8 mouse cellular contexts compared by ENCODE assay signal in the genomic region with DNA sequence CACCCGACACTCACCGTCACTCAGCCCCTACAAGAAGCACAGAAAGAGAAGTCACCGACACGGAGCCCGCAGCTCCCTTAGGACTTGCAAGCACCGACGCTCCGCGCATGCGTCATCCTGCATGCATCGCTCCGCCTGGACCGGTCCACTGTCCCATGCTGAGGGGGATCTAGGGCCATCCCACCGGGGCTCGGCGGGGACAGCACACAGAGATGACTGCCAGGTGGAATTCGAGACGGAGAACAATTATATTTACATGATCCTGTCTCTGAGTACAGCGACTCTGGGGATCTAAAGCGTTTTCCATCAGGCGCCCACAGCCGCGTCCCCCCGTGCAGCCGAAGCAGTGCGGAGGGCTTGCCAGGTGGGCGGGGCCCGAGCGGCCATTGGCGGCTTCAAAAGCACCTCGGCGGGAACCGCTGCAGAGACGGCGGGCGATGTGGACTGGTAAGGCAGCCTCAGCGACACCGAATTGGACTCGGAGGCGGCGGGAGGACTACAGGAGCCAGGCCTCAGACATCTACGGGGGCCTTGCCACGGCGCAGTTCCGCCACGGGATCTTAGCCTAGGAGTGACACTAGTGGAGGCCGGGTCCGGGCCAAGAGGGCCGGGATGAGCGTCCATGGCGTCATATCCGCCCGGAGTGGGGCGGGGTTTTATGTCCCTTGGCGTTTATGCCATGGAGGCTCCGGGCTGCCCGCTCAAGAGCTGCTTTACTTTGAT. TPM values are rescaled to one million over a fixed set of nuclear protein-coding genes. Genes with fewer than 3 reads are reported as not detected.
DNase-seq lines count a peak whose midpoint lies in the region; ATAC-seq and TF ChIP-seq lines count a peak whose summit lies in the region.

A gene (minus strand): TSS at position 119 of the 723 bp plus-strand sequence.
A gene (plus strand): TSS at position 394 of the 723 bp plus-strand sequence.

- peak within 1 kb of the TSS; percentile 91 for H3K27ac ChIP-seq in bone marrow, adult 2 months (ENCODE audit: control insufficient read depth, insufficient read depth, low read depth, low read length, poor library complexity)
- H3K27ac ChIP-seq in embryonic facial prominence, embryonic 15.5 days (replicated peaks): peak within 1 kb of the TSS; percentile 90
- peak within 1 kb of the TSS; percentile 64 for H3K27ac ChIP-seq in limb, embryonic 14.5 days (replicated peaks; ENCODE audit: low read depth, low read length)
- H3K27ac ChIP-seq in midbrain, postnatal 0 days (ENCODE audit: low read depth, low read length): peak within 1 kb of the TSS; percentile 72; the same call in 1 of the 2 replicates

- H3K4me2 ChIP-seq in embryonic facial prominence, embryonic 15.5 days (replicated peaks): peak within 1 kb of the TSS; percentile 67
- H3K4me2 ChIP-seq in limb, embryonic 14.5 days (replicated peaks; ENCODE audit: low read depth, low read length, severe bottlenecking): peak within 1 kb of the TSS; percentile 73
- H3K4me2 ChIP-seq in midbrain, postnatal 0 days (ENCODE audit: low read depth, low read length, poor library complexity, severe bottlenecking): peak within 1 kb of the TSS; percentile 62

- peak; percentile 97 for TF ChIP-seq POLR2A in bone marrow, adult 2 months (IDR thresholded peaks at IDR 0.05; ENCODE audit: borderline replicate concordance, control insufficient read depth, low read depth, low read length)
- TF ChIP-seq POLR2A in limb, embryonic 14.5 days (IDR thresholded peaks at IDR 0.05; ENCODE audit: borderline replicate concordance, extremely low read depth, insufficient read depth, insufficient read length): peak; percentile 68; the same call in 1 of the 2 replicates

- no peaks in the 10 kb centered on the region for H3K9me3 ChIP-seq in embryonic facial prominence, embryonic 15.5 days (replicated peaks)
- no peaks in the 10 kb centered on the region for H3K9me3 ChIP-seq in limb, embryonic 14.5 days (ENCODE audit: control insufficient read depth, low read length)
- H3K9me3 ChIP-seq in midbrain, postnatal 0 days (ENCODE audit: low read length): no peaks in the 10 kb centered on the region

- no peak for TF ChIP-seq CTCF in bone marrow, adult 2 months (IDR thresholded peaks at IDR 0.05; ENCODE audit: control insufficient read depth, insufficient read depth, low read length)
- TF ChIP-seq CTCF in midbrain, postnatal 0 days (IDR thresholded peaks at IDR 0.05): no peak

- peak within 1 kb of the TSS; percentile 80 for H3K9ac ChIP-seq in embryonic facial prominence, embryonic 15.5 days
- H3K9ac ChIP-seq in limb, embryonic 14.5 days (ENCODE audit: low read depth, low read length, severe bottlenecking): peak within 1 kb of the TSS; percentile 77
- H3K9ac ChIP-seq in midbrain, postnatal 0 days (replicated peaks; ENCODE audit: low read length, poor library complexity, severe bottlenecking): peak within 1 kb of the TSS; percentile 55

- peak; percentile 93 for ATAC-seq in embryonic facial prominence, embryonic 15.5 days (ENCODE audit: insufficient number of reproducible peaks, low FRiP score, low TSS enrichment, low read depth)
- peak; percentile 95 for ATAC-seq in limb, embryonic 14.5 days (ENCODE audit: low FRiP score, low read depth)
- peak; percentile 95 for ATAC-seq in midbrain, postnatal 0 days (ENCODE audit: low FRiP score)

- peak; percentile 98 for DNase-seq in 416B (ENCODE audit: low read depth)
- peak; percentile 88 for DNase-seq in heart, adult 8-10 months (ENCODE audit: low spot score)
- DNase-seq in kidney, adult 9 months: peak; percentile 93
- DNase-seq in limb, embryonic 14.5 days (ENCODE audit: low spot score): peak; percentile 96
- DNase-seq in midbrain, postnatal 0 days (ENCODE audit: low spot score): peak; percentile 97
- peak; percentile 83 to 86 for DNase-seq in spleen, postnatal 14 days (ENCODE audit: low spot score in 2 of 2)

- no peaks in the 10 kb centered on the region for H3K27me3 ChIP-seq in embryonic facial prominence, embryonic 15.5 days
- H3K27me3 ChIP-seq in limb, embryonic 14.5 days (ENCODE audit: control insufficient read depth, insufficient read depth, low read length): no peaks in the 10 kb centered on the region
- no peaks in the 10 kb centered on the region for H3K27me3 ChIP-seq in midbrain, postnatal 0 days (ENCODE audit: insufficient read depth, low read length)

- WGBS in bone marrow, adult 2 months: under 1% methylated on average over 57 of the region's 57 CpGs
- 0% methylated on average over 57 of the region's 57 CpGs for WGBS in embryonic facial prominence, embryonic 15.5 days
- under 1% methylated on average over 54 of the region's 57 CpGs for WGBS in limb, embryonic 14.5 days
- under 1% methylated on average over 53 of the region's 57 CpGs for WGBS in midbrain, postnatal 0 days

- peak within 1 kb of the TSS; percentile 95 for H3K4me3 ChIP-seq in bone marrow, adult 2 months (replicated peaks; ENCODE audit: control insufficient read depth, low read depth, low read length)
- peak within 1 kb of the TSS; percentile 91 for H3K4me3 ChIP-seq in embryonic facial prominence, embryonic 15.5 days (replicated peaks)
- H3K4me3 ChIP-seq in limb, embryonic 14.5 days (replicated peaks; ENCODE audit: low read length): peak within 1 kb of the TSS; percentile 74
- H3K4me3 ChIP-seq in midbrain, postnatal 0 days (ENCODE audit: low read depth, low read length): peak within 1 kb of the TSS; percentile 50

- peaks cover 8% of the 10 kb centered on the region; the same call in 1 of the 2 replicates for H3K36me3 ChIP-seq in embryonic facial prominence, embryonic 15.5 days
- peaks cover 18% of the 10 kb centered on the region; the same call in 1 of the 2 replicates for H3K36me3 ChIP-seq in limb, embryonic 14.5 days (ENCODE audit: control insufficient read depth, insufficient read depth, low read length)
- H3K36me3 ChIP-seq in midbrain, postnatal 0 days (ENCODE audit: insufficient read depth, low read length): no peaks in the 10 kb centered on the region

- H3K4me1 ChIP-seq in bone marrow, adult 2 months (ENCODE audit: control insufficient read depth, insufficient read depth, low read length): peaks cover 1% of the 10 kb centered on the region; the same call in 1 of the 2 replicates
- peaks cover 17% of the 10 kb centered on the region for H3K4me1 ChIP-seq in embryonic facial prominence, embryonic 15.5 days
- H3K4me1 ChIP-seq in limb, embryonic 14.5 days (ENCODE audit: control insufficient read depth, insufficient read depth, low read length): peaks cover 4% of the 10 kb centered on the region
- H3K4me1 ChIP-seq in midbrain, postnatal 0 days (ENCODE audit: insufficient read depth, low read length): peaks cover 6% of the 10 kb centered on the region; the same call in 1 of the 2 replicates

RNA-seq across cellular contexts. Expression of the first gene that starts in this region (rescaled TPM):
- 51.2 and 63.1 TPM in 2 replicates for polyA plus RNA-seq in bone marrow, adult 2 months (2011; ENCODE audit: insufficient read depth, insufficient read length, low replicate concordance, missing spikeins)
- polyA plus RNA-seq in embryonic facial prominence, embryonic 15.5 days (2015; fragmentation: Nextera tagmentation; extraction: Ambion mirVana): 66.8 and 73.5 TPM in 2 replicates
- total RNA-seq in heart, adult 8-10 months (2022): 10 to 100 TPM; 65.4 to 79.4 (median 70.2) TPM
- polyA plus RNA-seq in limb, embryonic 14.5 days (2012; rRNA removed): 21.0 and 29.0 TPM in 2 replicates
- polyA plus RNA-seq in limb, embryonic 14.5 days (2014; fragmentation: Nextera tagmentation; extraction: Ambion mirVana): 69.3 and 74.7 TPM in 2 replicates
- 8.8 and 16.8 TPM in 2 replicates for total RNA-seq in midbrain, postnatal 0 days (2014; rRNA removed)
- polyA plus RNA-seq in midbrain, postnatal 0 days (2015; fragmentation: Nextera tagmentation; extraction: Ambion mirVana): 24.8 and 24.9 TPM in 2 replicates

RNA-seq across cellular contexts. Expression of the second gene that starts in this region (rescaled TPM):
- 18.4 and 21.8 TPM in 2 replicates for polyA plus RNA-seq in bone marrow, adult 2 months (2011; ENCODE audit: insufficient read depth, insufficient read length, low replicate concordance, missing spikeins)
- polyA plus RNA-seq in embryonic facial prominence, embryonic 15.5 days (2015; fragmentation: Nextera tagmentation; extraction: Ambion mirVana): 27.7 and 27.9 TPM in 2 replicates
- total RNA-seq in heart, adult 8-10 months (2022): under 1 TPM; 0.56 to 0.75 (median 0.63) TPM
- 36.8 and 39.7 TPM in 2 replicates for polyA plus RNA-seq in limb, embryonic 14.5 days (2012; rRNA removed)
- polyA plus RNA-seq in limb, embryonic 14.5 days (2014; fragmentation: Nextera tagmentation; extraction: Ambion mirVana): 31.3 and 34.2 TPM in 2 replicates
- total RNA-seq in midbrain, postnatal 0 days (2014; rRNA removed): 2.6 and 3.3 TPM in 2 replicates
- polyA plus RNA-seq in midbrain, postnatal 0 days (2015; fragmentation: Nextera tagmentation; extraction: Ambion mirVana): 4.2 and 5.8 TPM in 2 replicates

Comparison
In these comparisons a context has a peak if more than half of its experiments do, and no peak if none do; other contexts are left out.
1. Peak in every context shown above with its lines: DNase-seq, ATAC-seq, H3K4me3 ChIP-seq and H3K27ac ChIP-seq.